Mouse (Mus musculus) kidney, postnatal 25 days (tissue): ENCODE results near the gene Gck.

ENCODE experiments used
- DNase-seq, 2 experiments: peaks; one replicate each; pipeline ENCODE4 v3.0.0; 2021; ENCODE audit warnings: mixed read lengths in 2 of 2

Gene Gck

GRCm38 (mm10) chr11:5949586-5950352 is at the start of gene Gck:
Gck (minus strand) TSS chr11:5950081.
- no peak for DNase-seq

GRCm38 (mm10) chr11:5998472-5998871 is 48.6 kb upstream of the Gck start:
- DNase-seq = no peak

GRCm38 (mm10) chr11:5995989-5996388 is 46.1 kb upstream of the Gck start:
- peak; percentile 86 to 95 for DNase-seq

- no peak for DNase-seq
These were observed 45.0 kb upstream of the Gck start for GRCm38 (mm10) chr11:5994880-5995279.

GRCm38 (mm10) chr11:5994212-5994611 is 44.3 kb upstream of the Gck start:
- no peak for DNase-seq

GRCm38 (mm10) chr11:5990910-5991309 is 41.0 kb upstream of the Gck start:
- peak; percentile 55 to 68 for DNase-seq

- no peak for DNase-seq
These were observed 40.2 kb upstream of the Gck start for GRCm38 (mm10) chr11:5989954-5990593.

- no peak for DNase-seq
These were observed 38.2 kb upstream of the Gck start for GRCm38 (mm10) chr11:5988126-5988525.

GRCm38 (mm10) chr11:5983629-5984028 is 33.7 kb upstream of the Gck start:
- no peak for DNase-seq

- no peak for DNase-seq
These were observed 31.4 kb upstream of the Gck start for GRCm38 (mm10) chr11:5981323-5981722.

- no peak for DNase-seq
These were observed 30.7 kb upstream of the Gck start for GRCm38 (mm10) chr11:5980561-5980960.

- no peak for DNase-seq
These were observed 30.2 kb upstream of the Gck start for GRCm38 (mm10) chr11:5980108-5980507.

- no peak for DNase-seq
These were observed 29.2 kb upstream of the Gck start for GRCm38 (mm10) chr11:5979088-5979487.

GRCm38 (mm10) chr11:5976106-5976505 is 26.2 kb upstream of the Gck start:
- DNase-seq = no peak

- no peak for DNase-seq
These were observed 25.2 kb upstream of the Gck start for GRCm38 (mm10) chr11:5975068-5975467.

- DNase-seq = no peak
These were observed 24.2 kb upstream of the Gck start for GRCm38 (mm10) chr11:5974053-5974452.

- DNase-seq = no peak
These were observed 23.3 kb upstream of the Gck start for GRCm38 (mm10) chr11:5973151-5973550.

GRCm38 (mm10) chr11:5971202-5971601 is 21.3 kb upstream of the Gck start:
- DNase-seq = no peak

GRCm38 (mm10) chr11:5968223-5968622 is 18.3 kb upstream of the Gck start:
- no peak for DNase-seq

GRCm38 (mm10) chr11:5966751-5967150 is 16.9 kb upstream of the Gck start:
- DNase-seq = no peak

GRCm38 (mm10) chr11:5965865-5966264 is 16.0 kb upstream of the Gck start:
- no peak for DNase-seq

- DNase-seq = no peak
These were observed 10.2 kb upstream of the Gck start for GRCm38 (mm10) chr11:5960051-5960450.

GRCm38 (mm10) chr11:5955546-5956276 is 5.8 kb upstream of the Gck start, which contains the start of gene Ykt6:
Ykt6 (plus strand) TSS chr11:5955693.
- peak; percentile 97 to 99 for DNase-seq
